Mouse (Mus musculus): ENCODE measurements at regions not wholly inside any gene's neighbourhood (a gene's known extent, or its start where the extent isn't known, plus 50 kb on each side); places are given as distances from the start of the nearest gene placed in this dataset.

DNA sequence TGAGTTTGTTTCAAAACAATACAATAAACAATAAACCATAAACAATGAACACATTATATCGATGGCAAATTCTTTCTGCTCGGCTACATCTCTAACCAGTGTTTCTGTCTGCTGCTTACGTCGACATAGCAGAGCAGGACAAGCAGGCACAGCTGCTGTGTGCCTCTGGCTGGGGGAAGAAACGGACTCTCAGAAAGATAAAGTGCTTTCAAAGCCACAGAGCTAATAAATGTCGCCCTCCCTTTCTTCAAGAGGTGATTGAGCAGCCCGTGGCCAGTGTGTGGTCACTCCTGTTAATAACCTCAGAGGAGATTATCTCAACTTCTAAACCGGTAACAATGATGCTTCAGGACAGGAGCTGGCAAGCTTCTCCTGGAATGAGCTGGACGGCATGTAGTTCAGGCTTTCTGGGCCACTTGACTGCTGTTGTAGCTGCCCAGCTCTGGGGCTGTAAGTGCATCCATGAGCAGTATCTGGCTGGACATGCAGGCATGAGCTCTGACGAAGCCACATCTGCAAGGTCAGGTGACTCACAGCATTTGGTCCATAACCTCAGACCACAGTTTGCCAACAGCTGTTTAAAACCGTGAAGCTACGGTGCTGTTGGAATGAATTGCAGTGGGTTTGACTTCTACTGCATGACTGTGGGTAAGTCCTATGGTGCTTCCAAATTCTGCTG, 55.6 kb downstream of the Evx1 start:
- peak; percentile 12 to 46 for DNase-seq

DNA sequence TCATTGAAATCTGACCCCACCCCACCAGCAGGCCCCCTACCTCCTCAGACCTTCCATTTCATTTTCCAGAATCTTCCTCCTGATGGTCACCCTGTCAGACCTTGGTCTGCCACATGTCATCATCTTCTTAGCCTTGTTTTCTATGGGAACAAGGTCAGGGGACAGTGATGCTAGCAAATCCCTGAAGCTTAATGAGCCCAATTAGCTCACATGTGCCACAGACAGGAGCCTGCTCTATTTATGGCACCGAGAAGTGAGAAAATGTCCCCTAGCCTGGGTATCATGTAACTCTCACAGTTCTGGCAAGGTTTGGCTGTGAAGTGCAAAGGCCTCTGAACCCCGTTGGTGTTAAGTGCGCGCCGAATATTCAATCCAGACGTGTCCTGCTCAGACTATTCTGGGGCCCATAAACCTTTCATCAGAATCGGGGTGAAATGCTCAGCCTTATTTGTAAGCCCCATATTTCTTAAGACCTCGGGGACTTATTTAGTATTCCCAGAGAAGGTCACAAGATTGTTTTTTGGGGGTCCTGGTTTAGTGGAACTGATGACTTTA, 57.6 kb downstream of the Evx1 start:
- peak in 1 of 2 experiments; percentile 4 for DNase-seq

- DNase-seq, result no peak
These were observed 65.8 kb downstream of the Evx1 start for GRCm38 (mm10) chr6:52379146-52379545.

DNA sequence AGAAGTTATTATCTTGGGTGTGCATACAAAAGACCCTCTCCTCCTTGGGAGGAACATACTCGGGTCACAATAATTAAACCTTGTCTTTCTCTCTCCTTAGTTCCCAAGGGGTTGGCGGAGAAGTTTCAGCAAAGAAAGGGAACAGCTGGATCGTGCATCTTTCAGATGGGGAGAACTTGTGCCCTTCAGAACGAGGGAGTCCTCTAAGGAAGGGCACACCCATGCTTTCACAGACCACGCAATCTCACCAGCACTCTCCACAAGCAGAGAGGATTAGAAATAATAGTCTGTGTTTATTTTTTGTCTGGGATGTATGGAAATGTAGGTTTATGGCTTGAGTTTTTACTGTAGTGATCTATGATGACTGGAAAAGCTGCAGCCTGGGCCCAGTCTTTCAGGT, 66.3 kb downstream of the Evx1 start:
- DNase-seq, result no peak

DNA sequence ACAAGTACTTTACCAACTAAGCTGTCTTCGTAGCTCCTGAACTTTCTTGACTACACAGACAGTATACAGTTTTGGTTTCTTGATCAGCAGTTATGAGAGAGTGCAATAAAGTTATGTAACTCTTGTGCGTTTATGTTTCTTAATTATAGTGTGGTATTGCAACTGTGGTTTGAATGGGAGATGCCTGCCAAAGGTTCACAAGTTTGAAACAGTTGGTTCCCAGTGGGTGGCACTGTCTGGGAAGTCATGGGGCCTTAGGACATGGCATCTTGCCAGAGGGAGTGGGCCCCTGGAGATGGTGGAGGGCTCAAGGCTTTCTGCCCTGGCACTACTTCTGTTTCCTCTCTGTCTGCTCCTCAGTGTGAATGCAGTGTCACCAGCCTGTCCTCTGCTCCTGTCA, 71.7 kb downstream of the Evx1 start:
- DNase-seq, result no peak

GRCm38 (mm10) chr6:52401404-52401803, 88.1 kb downstream of the Evx1 start:
- DNase-seq, result no peak

GRCm38 (mm10) chr6:52409991-52410390, 96.7 kb downstream of the Evx1 start:
- DNase-seq, result no peak

- no peak for DNase-seq
These were observed 97.4 kb downstream of the Evx1 start for GRCm38 (mm10) chr6:52410711-52411110.

DNA sequence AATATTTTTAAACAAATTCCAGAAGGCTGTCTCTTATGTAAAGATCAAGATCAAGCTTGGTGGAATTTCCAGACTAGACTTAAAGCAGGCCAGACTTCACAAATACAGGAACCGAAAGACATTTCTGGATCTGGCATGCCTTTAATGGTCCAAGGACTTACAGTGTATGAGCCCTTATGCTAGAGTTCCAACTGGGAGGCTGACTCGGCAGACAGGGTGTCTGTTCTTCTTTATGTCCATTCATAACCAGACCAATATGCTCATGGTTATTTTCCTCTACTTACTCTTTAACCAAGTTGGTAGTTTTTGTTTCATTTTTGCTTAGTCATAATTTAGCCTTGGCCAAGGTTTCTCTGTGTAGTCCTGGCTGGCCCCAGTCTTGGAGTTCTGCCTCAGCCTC, 98.0 kb downstream of the Evx1 start:
- no peak for DNase-seq

DNA sequence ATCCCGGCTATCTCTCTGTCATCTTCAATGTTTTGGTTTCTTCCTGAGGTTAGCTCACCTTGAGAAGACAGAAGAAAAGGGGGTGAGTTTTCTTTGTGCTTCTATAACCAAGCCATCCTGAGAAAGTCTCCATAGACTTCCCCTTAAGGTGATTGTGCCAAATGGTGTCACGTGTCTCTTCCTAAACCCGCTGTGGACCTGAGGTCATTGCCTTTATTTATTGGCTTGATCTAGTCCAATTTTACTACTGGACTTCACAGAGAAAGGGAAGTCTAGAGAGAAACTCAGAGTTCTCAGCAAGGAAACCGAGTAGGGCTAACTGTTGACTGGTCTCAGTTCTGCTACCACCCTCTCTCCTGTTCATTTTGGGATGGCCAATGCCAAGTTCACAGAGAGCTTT, 100.3 kb downstream of the Evx1 start:
- no peak for DNase-seq

GRCm38 (mm10) chr6:52415341-52415946, 102.1 kb downstream of the Evx1 start:
- DNase-seq, result no peak

DNA sequence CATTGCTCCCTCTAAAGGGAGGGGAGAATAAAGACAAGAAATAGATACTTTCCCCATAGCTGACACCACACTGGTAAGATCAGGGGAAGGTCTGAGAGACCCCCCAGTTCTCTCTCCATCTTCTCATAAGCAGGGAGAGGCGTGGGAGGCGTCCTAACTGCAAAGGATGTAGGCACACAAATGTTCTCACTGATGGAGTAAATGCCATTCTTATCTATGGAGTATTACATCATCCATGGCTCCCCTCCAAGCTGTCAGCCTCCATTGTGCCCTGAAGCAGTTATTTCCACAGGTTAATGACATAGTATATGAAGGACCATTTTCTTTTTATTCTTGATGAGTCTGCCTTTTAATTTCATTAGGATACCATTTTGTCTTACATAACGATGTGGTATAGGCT, 103.2 kb downstream of the Evx1 start:
- DNase-seq, result no peak

DNA sequence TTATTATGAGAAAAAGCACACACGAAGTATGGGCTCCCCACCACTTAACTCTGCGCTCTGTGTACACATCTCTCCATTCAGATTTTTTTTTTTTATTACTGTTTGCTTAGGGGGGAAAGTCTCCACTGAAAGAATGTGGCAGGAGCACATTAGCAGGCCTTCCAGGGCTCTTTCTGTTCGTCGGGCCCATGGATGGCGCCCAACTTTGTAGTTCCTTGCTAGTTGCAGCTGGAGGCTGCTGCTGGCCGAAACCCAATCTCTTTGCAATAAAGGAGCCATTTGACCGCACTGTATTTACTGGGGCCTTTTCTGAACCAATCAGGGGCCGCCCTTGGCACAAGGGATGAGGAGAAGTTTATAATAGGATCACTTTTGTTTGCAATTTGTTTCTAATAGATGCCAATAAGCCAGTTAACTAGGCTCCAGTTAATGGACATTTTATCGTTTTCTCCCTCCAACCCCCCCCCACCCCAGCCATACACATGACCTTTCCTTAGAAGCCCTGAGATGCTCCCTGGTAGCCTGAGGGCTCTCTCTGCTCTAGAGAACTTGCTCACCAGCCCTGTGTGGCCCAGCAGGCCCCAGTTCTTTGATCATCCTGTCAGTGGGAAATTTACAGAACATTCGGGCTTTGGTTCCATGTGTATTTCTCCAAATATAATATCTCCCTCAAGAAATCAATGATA, 104.3 kb downstream of the Evx1 start:
- peak; percentile 23 to 42 for DNase-seq

- peak; percentile 76 to 77 for DNase-seq
These were observed 105.3 kb downstream of the Evx1 start for GRCm38 (mm10) chr6:52418451-52419170.

- DNase-seq, result no peak
These were observed 107.1 kb downstream of the Evx1 start for GRCm38 (mm10) chr6:52420276-52420970.

GRCm38 (mm10) chr6:52421771-52422170, 108.5 kb downstream of the Evx1 start:
- DNase-seq, result no peak

GRCm38 (mm10) chr6:52422686-52423085, 109.4 kb downstream of the Evx1 start:
- DNase-seq, result no peak

DNA sequence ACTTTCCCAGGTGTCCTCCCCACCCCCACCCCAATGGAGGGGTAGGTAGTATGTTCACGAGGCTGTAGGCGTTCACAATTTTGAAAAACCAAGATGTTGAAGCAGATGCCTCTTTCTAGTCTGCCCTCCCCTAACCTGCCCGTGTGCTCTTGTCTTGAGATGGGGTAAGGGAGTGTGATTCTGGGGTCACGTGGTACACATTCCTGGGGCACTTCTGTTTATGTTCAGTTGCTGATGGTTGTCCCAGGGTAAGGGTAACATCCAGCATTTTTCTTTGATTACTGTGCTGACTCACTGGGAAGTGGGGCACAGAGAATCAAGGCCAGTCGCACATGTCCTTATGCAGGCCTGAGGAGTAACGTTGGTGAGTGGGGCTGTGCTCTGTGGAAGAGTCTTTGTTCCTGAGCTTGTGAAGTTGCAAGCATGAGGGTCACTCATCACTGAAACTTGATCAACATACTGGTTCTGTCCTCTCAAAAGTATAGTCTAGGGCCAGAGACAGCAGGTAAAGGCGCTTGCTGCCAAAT, 110.3 kb downstream of the Evx1 start:
- DNase-seq, result no peak

GRCm38 (mm10) chr6:52424440-52424839, 111.1 kb downstream of the Evx1 start:
- no peak for DNase-seq

- DNase-seq, result no peak
These were observed 111.8 kb downstream of the Evx1 start for GRCm38 (mm10) chr6:52425082-52425481.

- DNase-seq, result peak in 1 of 2 experiments; percentile 28
These were observed 115.3 kb downstream of the Evx1 start for GRCm38 (mm10) chr6:52428489-52429203.
